Mouse (Mus musculus) Patski (cell line): ENCODE measurements around the gene Mab21l1. TPM values are rescaled to one million over a fixed set of nuclear protein-coding genes. Genes with fewer than 3 reads are reported as not detected.
A peak's percentile ranks its signal among the peaks of the same experiment; 100 is the strongest.

ENCODE experiments used
- ATAC-seq: fragments of 100-300 bp; one replicate; pipeline ENCODE4 v1.8.0; 2021
- CTCF ChIA-PET: fragments of 350-600 bp; sonication (Branson Sonifier 250); formaldehyde crosslinking; loops from one replicate; lab custom pipeline; 2022; ENCODE audit warnings: inconsistent platforms; lab: Charles Lee
- POLR2A ChIA-PET: fragments of 350-600 bp; sonication (Branson Sonifier 250); formaldehyde crosslinking; loops from one replicate; lab custom pipeline; 2022; ENCODE audit warnings: antibody characterized with exemption, inconsistent platforms; lab: Charles Lee
- DNase-seq: peaks from one replicate; pipeline ENCODE4 v3.0.0-alpha.2; 2011; ENCODE audit warnings: low read depth, low spot score
- H3K27me3 ChIP-seq: fragments of 371-371 bp; one replicate; pipeline ENCODE4 v1.5.1; 2021
- CTCF ChIP-seq: fragments of 100-300 bp; IDR thresholded peaks from one replicate; pipeline ENCODE4 v1.5.1; 2021
- in situ Hi-C: fragments of 300-500 bp; cut with MboI; formaldehyde crosslinking; loops from 3 replicates; pipeline ENCODE4 v1.11.1; 2018; ENCODE audit warnings: low pct_unique_long_range_greater_than_20kb, mixed read lengths
- polyA plus RNA-seq: library from polyadenylated mRNA; unstranded; gene quantifications from one replicate; pipeline ENCODE4 v1.2.3, GENCODE M21; 2021

The Mab21l1 gene
- polyA plus RNA-seq, 1 experiment from 2014 or later: 0.15 TPM

- TF ChIP-seq CTCF: no peak
- no peaks in the 10 kb centered on the region for H3K27me3 ChIP-seq
- in situ Hi-C loops: no loop called here
- DNase-seq (no peak), ATAC-seq (no peak)
- POLR2A ChIA-PET: no interaction called here
- CTCF ChIA-PET: interaction anchor here (0.6 to 1.7 kb wide), 3 partner anchors 8 to 19 kb away, joined by 3 to 4 read pairs (median 4); no protein-coding TSS in a partner anchor
These were observed 3.8 kb downstream of the Mab21l1 start for GRCm38 (mm10) chr3:55785981-55786725.

GRCm38 (mm10) chr3:55786835-55787486, 4.7 kb downstream of the Mab21l1 start:
- DNase-seq (no peak), ATAC-seq (no peak)
- in situ Hi-C loops: no loop called here
- POLR2A ChIA-PET: no interaction called here
- CTCF ChIA-PET: no interaction called here
- no peak for TF ChIP-seq CTCF
- no peaks in the 10 kb centered on the region for H3K27me3 ChIP-seq

- no peaks in the 10 kb centered on the region for H3K27me3 ChIP-seq
- ATAC-seq (no peak), DNase-seq (no peak)
- in situ Hi-C loops: no loop called here
- ChIA-PET CTCF (no interaction called here), POLR2A (no interaction called here)
- no peak for TF ChIP-seq CTCF
These were observed 5.3 kb downstream of the Mab21l1 start for GRCm38 (mm10) chr3:55787487-55788213.

GRCm38 (mm10) chr3:55788214-55788586, 5.9 kb downstream of the Mab21l1 start:
- in situ Hi-C loops: no loop called here
- no peak for ATAC-seq
- no peaks in the 10 kb centered on the region for H3K27me3 ChIP-seq
- ChIA-PET CTCF (no interaction called here), POLR2A (no interaction called here)
- DNase-seq: no peak
- no peak for TF ChIP-seq CTCF

GRCm38 (mm10) chr3:55788621-55789201, 6.4 kb downstream of the Mab21l1 start:
- no peak for ATAC-seq
- H3K27me3 ChIP-seq: no peaks in the 10 kb centered on the region
- POLR2A ChIA-PET: no interaction called here
- no peak for TF ChIP-seq CTCF
- no peak for DNase-seq
- CTCF ChIA-PET: interaction anchor here (1.0 kb wide), 1 partner anchor 12 kb away, joined by 3 read pairs; no protein-coding TSS in a partner anchor
- in situ Hi-C loops: no loop called here

GRCm38 (mm10) chr3:55789856-55790255, 7.5 kb downstream of the Mab21l1 start:
- ChIA-PET POLR2A (no interaction called here), CTCF (interaction anchor here (1.3 kb wide), 1 partner anchor 10 kb away, joined by 4 read pairs; no protein-coding TSS in a partner anchor)
- in situ Hi-C loops: no loop called here
- H3K27me3 ChIP-seq: no peaks in the 10 kb centered on the region
- ATAC-seq (no peak), DNase-seq (no peak)
- TF ChIP-seq CTCF: no peak

- POLR2A ChIA-PET: no interaction called here
- CTCF ChIA-PET: no interaction called here
- H3K27me3 ChIP-seq: no peaks in the 10 kb centered on the region
- ATAC-seq (no peak), DNase-seq (no peak)
- TF ChIP-seq CTCF: no peak
- in situ Hi-C loops: no loop called here
These were observed 8.3 kb downstream of the Mab21l1 start for GRCm38 (mm10) chr3:55790609-55791008.

GRCm38 (mm10) chr3:55792251-55792650, 9.9 kb downstream of the Mab21l1 start:
- ATAC-seq (no peak), DNase-seq (no peak)
- in situ Hi-C loops: no loop called here
- POLR2A ChIA-PET: no interaction called here
- CTCF ChIA-PET: no interaction called here
- no peak for TF ChIP-seq CTCF
- no peaks in the 10 kb centered on the region for H3K27me3 ChIP-seq

- TF ChIP-seq CTCF: no peak
- ChIA-PET POLR2A (no interaction called here), CTCF (interaction anchor here (1.0 to 2.1 kb wide), 7 partner anchors 8 to 220 kb away, joined by 3 to 9 read pairs (median 3); partner anchors contain the start of gene Mab21l1)
- in situ Hi-C loops: no loop called here
- DNase-seq: peak; percentile 15
- peak; percentile 31 for ATAC-seq
- H3K27me3 ChIP-seq: no peaks in the 10 kb centered on the region
These were observed 11.7 kb downstream of the Mab21l1 start for GRCm38 (mm10) chr3:55793842-55794575.

GRCm38 (mm10) chr3:55794768-55795167, 12.5 kb downstream of the Mab21l1 start:
- no peak for TF ChIP-seq CTCF
- in situ Hi-C loops: no loop called here
- POLR2A ChIA-PET: interaction anchor here (1.0 kb wide), 1 partner anchor 13 kb away, joined by 3 read pairs; no protein-coding TSS in a partner anchor
- no peak for ATAC-seq
- no peaks in the 10 kb centered on the region for H3K27me3 ChIP-seq
- no peak for DNase-seq
- CTCF ChIA-PET: interaction anchor here (1.1 to 2.1 kb wide), 7 partner anchors 9 to 142 kb away, joined by 3 to 9 read pairs (median 4); partner anchors contain the start of gene Mab21l1
